Mouse (Mus musculus) C2C12 (cell line): ENCODE results near the gene Fam160b1.

Source experiments
- CEBPB ChIP-seq: IDR thresholded peaks from one replicate; pipeline ENCODE4 v1.6.1; 2011; ENCODE audit warnings: low read depth, mild to moderate bottlenecking, control low read depth, moderate library complexity
- CTCF ChIP-seq: IDR thresholded peaks from one replicate; pipeline ENCODE4 v1.5.1; 2011; ENCODE audit not compliant: control insufficient read depth, insufficient read depth, insufficient read length
- MAX ChIP-seq: IDR thresholded peaks from one replicate; pipeline ENCODE4 v1.6.1; 2011; ENCODE audit warnings: mild to moderate bottlenecking, control low read depth
- USF1 ChIP-seq: IDR thresholded peaks from one replicate; pipeline ENCODE4 v1.6.1; 2011; ENCODE audit warnings: low read depth, mild to moderate bottlenecking, control low read depth, moderate library complexity

DNA sequence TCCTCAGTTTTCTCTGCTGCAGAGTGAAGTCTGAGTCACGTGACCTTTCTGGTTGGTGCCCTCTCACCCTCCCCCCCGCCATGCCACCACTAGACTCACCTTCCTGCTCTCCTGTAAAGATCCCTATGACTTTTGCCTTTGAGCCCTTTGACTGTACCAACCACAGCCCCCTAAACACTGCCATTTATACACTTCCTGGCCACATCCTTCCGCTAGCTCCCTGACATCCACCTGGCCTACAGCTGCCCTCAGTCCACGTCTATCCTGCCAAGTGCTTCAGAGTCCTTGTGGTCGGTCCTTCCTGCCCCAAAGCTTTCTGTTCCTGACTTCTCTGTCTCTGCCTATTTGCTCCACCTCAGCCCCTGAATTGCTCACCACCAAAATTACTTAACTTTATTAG lies 16.6 kb upstream of the Fam160b1 start:
- no peak for TF ChIP-seq CTCF
- TF ChIP-seq CEBPB, result no peak
- no peak for TF ChIP-seq MAX
- TF ChIP-seq USF1, result peak; percentile 31
